Mouse (Mus musculus): ENCODE measurements at regions not wholly inside any gene's neighbourhood (a gene's known extent, or its start where the extent isn't known, plus 50 kb on each side); places are given as distances from the start of the nearest gene placed in this dataset.

DNA sequence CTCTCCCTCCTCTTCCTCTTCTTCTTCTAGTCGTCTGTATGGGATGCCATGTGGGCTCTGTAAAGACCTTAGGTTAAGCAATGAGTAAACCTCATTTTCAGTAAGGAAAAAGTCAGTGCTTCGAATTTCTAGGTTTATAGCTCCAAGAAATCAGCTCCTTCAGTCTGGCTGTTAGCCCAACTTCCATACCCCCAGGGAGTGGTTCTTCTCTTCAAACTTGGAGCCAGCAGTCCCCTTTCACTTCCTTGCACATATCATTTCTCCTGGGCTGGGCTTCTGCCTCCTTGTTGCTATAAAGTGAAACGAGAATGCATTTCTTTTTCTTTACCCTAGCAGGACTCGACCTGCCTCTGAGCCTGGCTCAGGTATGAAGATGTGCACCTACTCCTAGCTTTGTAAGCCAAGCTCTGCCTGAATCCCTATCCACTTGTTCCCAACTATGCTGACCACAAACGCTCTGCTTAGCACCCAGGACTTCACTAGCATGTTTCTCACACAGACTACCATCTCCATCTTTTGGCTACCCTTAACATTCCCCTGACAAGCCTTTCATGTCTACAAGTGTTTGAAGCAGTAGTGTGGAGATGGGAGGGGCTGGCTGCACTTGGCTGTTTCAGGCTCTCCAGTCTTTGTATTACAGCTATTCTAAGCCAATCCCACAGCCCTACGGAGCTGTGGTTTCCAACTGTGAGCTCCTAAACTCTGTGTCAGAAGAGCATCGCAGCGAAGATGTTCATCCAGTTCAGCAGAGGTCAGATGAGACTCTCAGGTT lies 243.8 kb upstream of the Tprg start:
- H3K27ac ChIP-seq (ENCODE audit: control insufficient read depth, insufficient read depth, low read length): no peak overlapping the region
- H3K36me3 ChIP-seq (ENCODE audit: control insufficient read depth, insufficient read depth, low read length): no peaks in the 10 kb centered on the region
- H3K4me1 ChIP-seq (replicated peaks; ENCODE audit: control insufficient read depth, insufficient read depth, low read length): peaks cover 4% of the 10 kb centered on the region
- TF ChIP-seq CTCF (IDR thresholded peaks at IDR 0.05; ENCODE audit: borderline replicate concordance, control insufficient read depth, extremely low read depth, insufficient read depth, low read length, poor library complexity) (no peak), POLR2A (IDR thresholded peaks at IDR 0.05; ENCODE audit: control insufficient read depth, extremely low read depth, insufficient read depth, low read length, poor library complexity) (no peak)
- WGBS: 68% methylated on average over 8 of the region's 8 CpGs
- no peaks in the 10 kb centered on the region for H3K27me3 ChIP-seq (ENCODE audit: control insufficient read depth, insufficient read depth, low read length)
- no peak for DNase-seq
- no peak overlapping the region for H3K4me3 ChIP-seq (ENCODE audit: control insufficient read depth, insufficient read depth, low read length)

DNA sequence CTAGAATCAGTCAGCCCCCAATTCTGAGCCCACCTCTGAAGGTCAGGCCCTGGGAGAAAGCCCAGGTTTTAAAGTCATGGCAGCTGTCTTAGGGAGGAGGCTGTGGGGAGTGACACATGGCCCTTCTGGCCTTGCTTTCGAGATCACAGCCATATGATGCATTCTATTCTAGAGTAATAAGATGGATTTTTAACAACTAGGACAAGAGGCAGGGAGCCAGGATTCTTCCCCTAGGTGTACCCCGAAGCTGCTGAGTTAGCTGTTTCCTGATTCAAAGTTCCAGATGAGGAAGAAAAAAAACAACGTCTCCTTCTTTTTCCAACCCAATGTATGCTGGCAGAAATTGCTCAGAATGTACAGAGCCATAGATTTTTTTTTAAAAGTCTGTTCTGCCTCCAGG lies 242.0 kb upstream of the Tprg start:
- Histone ChIP-seq H3K4me3 (ENCODE audit: control insufficient read depth, insufficient read depth, low read length) (no peak overlapping the region), H3K36me3 (ENCODE audit: control insufficient read depth, insufficient read depth, low read length) (no peaks in the 10 kb centered on the region), H3K27ac (ENCODE audit: control insufficient read depth, insufficient read depth, low read length) (no peak overlapping the region), H3K27me3 (ENCODE audit: control insufficient read depth, insufficient read depth, low read length) (no peaks in the 10 kb centered on the region), H3K4me1 (replicated peaks; ENCODE audit: control insufficient read depth, insufficient read depth, low read length) (peaks cover 4% of the 10 kb centered on the region)
- 89% methylated on average over 3 of the region's 3 CpGs for WGBS
- no peak for TF ChIP-seq POLR2A (IDR thresholded peaks at IDR 0.05; ENCODE audit: control insufficient read depth, extremely low read depth, insufficient read depth, low read length, poor library complexity)
- no peak for TF ChIP-seq CTCF (IDR thresholded peaks at IDR 0.05; ENCODE audit: borderline replicate concordance, control insufficient read depth, extremely low read depth, insufficient read depth, low read length, poor library complexity)
- DNase-seq: no peak

DNA sequence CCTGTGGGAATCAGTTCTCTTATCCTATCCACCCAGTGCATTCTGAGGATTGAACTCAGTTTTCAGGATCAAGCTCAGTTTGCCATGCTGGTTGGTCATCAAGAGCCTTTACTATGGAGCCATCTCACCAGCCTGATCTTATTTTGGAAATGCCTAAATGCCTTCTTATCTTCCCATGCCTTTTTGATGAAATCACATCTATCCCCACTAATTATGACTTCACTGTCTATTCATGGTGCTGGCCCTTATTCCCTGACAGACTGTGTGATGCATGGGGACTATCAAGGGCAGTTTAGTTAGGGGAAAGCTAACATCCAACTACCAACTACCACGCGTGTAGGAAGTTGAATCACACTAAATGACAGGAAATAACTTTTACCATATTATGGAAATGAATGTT lies 238.9 kb upstream of the Tprg start:
- no peaks in the 10 kb centered on the region for H3K36me3 ChIP-seq (ENCODE audit: control insufficient read depth, insufficient read depth, low read length)
- WGBS: 93% methylated on average over 2 of the region's 2 CpGs
- no peak for TF ChIP-seq CTCF (IDR thresholded peaks at IDR 0.05; ENCODE audit: borderline replicate concordance, control insufficient read depth, extremely low read depth, insufficient read depth, low read length, poor library complexity)
- TF ChIP-seq POLR2A (IDR thresholded peaks at IDR 0.05; ENCODE audit: control insufficient read depth, extremely low read depth, insufficient read depth, low read length, poor library complexity): no peak
- no peak for DNase-seq
- no peaks in the 10 kb centered on the region for H3K27me3 ChIP-seq (ENCODE audit: control insufficient read depth, insufficient read depth, low read length)
- H3K27ac ChIP-seq (ENCODE audit: control insufficient read depth, insufficient read depth, low read length): no peak overlapping the region
- H3K4me1 ChIP-seq (replicated peaks; ENCODE audit: control insufficient read depth, insufficient read depth, low read length): no peaks in the 10 kb centered on the region
- no peak overlapping the region for H3K4me3 ChIP-seq (ENCODE audit: control insufficient read depth, insufficient read depth, low read length)

DNA sequence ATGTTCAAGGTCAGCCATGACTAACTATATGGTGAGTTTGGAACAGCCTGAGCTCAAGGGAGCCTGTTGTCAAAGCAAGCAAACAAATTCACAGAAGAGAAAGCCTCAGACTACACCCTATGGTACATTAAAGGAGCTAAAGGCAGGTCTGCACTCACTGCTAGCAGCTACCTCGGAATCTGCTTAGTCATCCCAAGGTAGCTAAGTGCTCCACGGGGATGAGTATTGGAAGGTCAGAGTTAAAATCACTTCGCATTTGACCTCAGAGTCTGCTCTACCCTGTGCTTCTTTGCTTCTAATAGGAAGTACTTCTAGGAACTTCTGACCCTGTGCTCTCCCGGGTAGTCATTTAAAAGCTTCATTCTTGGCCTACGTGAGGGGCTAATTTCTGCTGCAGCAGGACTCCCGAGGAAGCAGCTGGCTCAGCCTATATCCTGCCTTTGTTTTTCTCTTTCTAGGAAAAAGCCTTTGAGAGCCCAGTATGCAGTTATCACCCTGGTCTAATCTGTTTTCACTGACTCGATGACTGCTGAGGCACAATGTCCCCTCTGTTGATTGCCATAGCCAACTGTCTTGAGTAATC lies 236.6 kb upstream of the Tprg start:
- Histone ChIP-seq H3K27ac (ENCODE audit: control insufficient read depth, insufficient read depth, low read length) (no peak overlapping the region), H3K4me3 (ENCODE audit: control insufficient read depth, insufficient read depth, low read length) (no peak overlapping the region), H3K36me3 (ENCODE audit: control insufficient read depth, insufficient read depth, low read length) (no peaks in the 10 kb centered on the region), H3K27me3 (ENCODE audit: control insufficient read depth, insufficient read depth, low read length) (no peaks in the 10 kb centered on the region), H3K4me1 (replicated peaks; ENCODE audit: control insufficient read depth, insufficient read depth, low read length) (peaks cover 9% of the 10 kb centered on the region)
- TF ChIP-seq POLR2A (IDR thresholded peaks at IDR 0.05; ENCODE audit: control insufficient read depth, extremely low read depth, insufficient read depth, low read length, poor library complexity) (no peak), CTCF (IDR thresholded peaks at IDR 0.05; ENCODE audit: borderline replicate concordance, control insufficient read depth, extremely low read depth, insufficient read depth, low read length, poor library complexity) (no peak)
- 33% methylated on average over 7 of the region's 7 CpGs for WGBS
- no peak for DNase-seq

DNA sequence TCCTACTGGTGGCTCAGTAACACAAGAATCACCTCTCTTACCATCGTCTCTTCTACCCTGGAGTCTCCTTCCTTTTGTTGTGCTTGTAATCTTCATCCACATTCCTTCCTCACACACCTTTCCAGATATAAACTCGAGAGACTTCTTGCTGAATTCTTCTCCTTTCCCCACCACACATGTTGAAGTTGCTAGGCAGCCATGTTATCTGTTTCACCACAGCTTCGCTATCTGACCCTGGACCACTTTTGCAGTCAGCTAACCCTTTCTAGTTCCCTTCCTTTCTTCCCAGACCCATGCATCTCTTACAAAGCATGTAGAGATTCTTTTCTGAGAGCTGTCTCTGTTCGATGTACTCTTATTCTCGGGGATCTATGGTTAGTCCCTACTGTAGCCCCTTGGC lies 235.6 kb upstream of the Tprg start:
- Histone ChIP-seq H3K27ac (ENCODE audit: control insufficient read depth, insufficient read depth, low read length) (no peak overlapping the region), H3K27me3 (ENCODE audit: control insufficient read depth, insufficient read depth, low read length) (no peaks in the 10 kb centered on the region), H3K4me1 (replicated peaks; ENCODE audit: control insufficient read depth, insufficient read depth, low read length) (peaks cover 18% of the 10 kb centered on the region), H3K36me3 (ENCODE audit: control insufficient read depth, insufficient read depth, low read length) (no peaks in the 10 kb centered on the region), H3K4me3 (ENCODE audit: control insufficient read depth, insufficient read depth, low read length) (no peak overlapping the region)
- TF ChIP-seq POLR2A (IDR thresholded peaks at IDR 0.05; ENCODE audit: control insufficient read depth, extremely low read depth, insufficient read depth, low read length, poor library complexity) (no peak), CTCF (IDR thresholded peaks at IDR 0.05; ENCODE audit: borderline replicate concordance, control insufficient read depth, extremely low read depth, insufficient read depth, low read length, poor library complexity) (no peak)
- WGBS: 87% methylated on average over 5 of the region's 5 CpGs
- DNase-seq: no peak

DNA sequence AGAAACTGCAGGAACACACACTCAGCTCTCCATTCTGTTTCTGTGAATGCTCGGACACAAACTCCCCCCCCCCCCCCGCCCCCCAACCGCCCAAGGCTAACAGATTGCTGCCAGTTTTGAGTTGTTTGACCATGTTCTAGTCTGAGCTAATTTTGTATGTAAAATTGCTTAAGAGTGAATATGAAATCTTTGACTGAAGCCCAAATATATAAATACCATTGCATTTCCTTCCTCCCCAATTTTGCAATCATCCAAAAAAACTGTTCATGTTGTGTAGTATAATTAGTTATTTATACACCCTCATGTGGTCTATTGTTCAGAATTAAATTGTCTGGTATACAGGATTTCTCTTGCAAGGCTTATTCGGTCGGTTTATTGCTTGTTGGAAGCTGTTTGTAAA lies 234.2 kb upstream of the Tprg start:
- 62% methylated on average over 5 of the region's 5 CpGs for WGBS
- TF ChIP-seq CTCF (IDR thresholded peaks at IDR 0.05; ENCODE audit: borderline replicate concordance, control insufficient read depth, extremely low read depth, insufficient read depth, low read length, poor library complexity) (no peak), POLR2A (IDR thresholded peaks at IDR 0.05; ENCODE audit: control insufficient read depth, extremely low read depth, insufficient read depth, low read length, poor library complexity) (no peak)

More for the DNA sequence above, 234.2 kb upstream of the Tprg start:
- Histone ChIP-seq H3K36me3 (ENCODE audit: control insufficient read depth, insufficient read depth, low read length) (no peaks in the 10 kb centered on the region), H3K27ac (ENCODE audit: control insufficient read depth, insufficient read depth, low read length) (no peak overlapping the region), H3K27me3 (ENCODE audit: control insufficient read depth, insufficient read depth, low read length) (no peaks in the 10 kb centered on the region), H3K4me3 (ENCODE audit: control insufficient read depth, insufficient read depth, low read length) (no peak overlapping the region), H3K4me1 (replicated peaks; ENCODE audit: control insufficient read depth, insufficient read depth, low read length) (peaks cover 20% of the 10 kb centered on the region)
- no peak for DNase-seq

All from thymus, adult 2 months (tissue).